Mouse (Mus musculus) cerebellum, postnatal 25 days (tissue): ENCODE data around the gene Htr5a.

ENCODE experiments used
- DNase-seq, 2 experiments: peaks; one replicate each; pipeline ENCODE4 v3.0.0; 2021; ENCODE audit warnings: mixed read lengths in 2 of 2

Htr5a gene

DNA sequence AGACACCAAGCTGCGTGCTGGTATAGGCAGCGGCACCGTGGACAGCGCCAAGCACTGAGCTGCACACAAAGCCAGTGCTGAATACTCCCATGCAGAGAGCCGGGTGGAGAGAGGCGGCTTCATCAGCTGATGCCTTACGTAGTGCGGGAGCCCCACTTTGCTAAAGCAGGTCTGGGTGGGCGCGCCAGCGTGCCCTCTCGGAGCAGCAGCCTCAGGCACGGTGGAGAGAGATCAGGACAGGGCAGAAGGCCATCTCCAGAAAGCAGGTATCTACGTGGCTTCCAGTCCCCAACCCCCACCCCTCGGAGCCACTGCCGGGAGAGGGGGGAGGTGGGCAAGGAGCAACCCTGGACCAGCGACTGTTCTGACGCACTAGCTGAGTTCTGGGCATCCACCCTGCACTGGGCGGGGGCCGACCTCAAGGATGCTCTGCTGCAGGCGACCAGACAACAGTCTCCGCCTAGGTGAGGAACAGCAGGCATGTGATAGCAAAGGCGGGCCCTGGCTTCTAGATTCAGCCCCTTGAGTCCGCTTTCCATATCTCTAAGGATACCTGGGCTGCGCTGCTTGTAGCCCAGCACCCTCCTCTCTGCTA is at the start of gene Htr5a:
Gene Htr5a, plus strand, starts transcription at position 449 of the 595 bp plus-strand sequence.
- DNase-seq: peak; percentile 44 to 53

GRCm38 (mm10) chr5:27792173-27792470 is 49.8 kb upstream of the Htr5a start:
- no peak for DNase-seq

GRCm38 (mm10) chr5:27792531-27793205 is 49.3 kb upstream of the Htr5a start:
- DNase-seq: no peak

GRCm38 (mm10) chr5:27793923-27794322 is 48.0 kb upstream of the Htr5a start:
- peak; percentile 83 to 86 for DNase-seq

GRCm38 (mm10) chr5:27814282-27814681 is 27.7 kb upstream of the Htr5a start:
- no peak for DNase-seq

DNA sequence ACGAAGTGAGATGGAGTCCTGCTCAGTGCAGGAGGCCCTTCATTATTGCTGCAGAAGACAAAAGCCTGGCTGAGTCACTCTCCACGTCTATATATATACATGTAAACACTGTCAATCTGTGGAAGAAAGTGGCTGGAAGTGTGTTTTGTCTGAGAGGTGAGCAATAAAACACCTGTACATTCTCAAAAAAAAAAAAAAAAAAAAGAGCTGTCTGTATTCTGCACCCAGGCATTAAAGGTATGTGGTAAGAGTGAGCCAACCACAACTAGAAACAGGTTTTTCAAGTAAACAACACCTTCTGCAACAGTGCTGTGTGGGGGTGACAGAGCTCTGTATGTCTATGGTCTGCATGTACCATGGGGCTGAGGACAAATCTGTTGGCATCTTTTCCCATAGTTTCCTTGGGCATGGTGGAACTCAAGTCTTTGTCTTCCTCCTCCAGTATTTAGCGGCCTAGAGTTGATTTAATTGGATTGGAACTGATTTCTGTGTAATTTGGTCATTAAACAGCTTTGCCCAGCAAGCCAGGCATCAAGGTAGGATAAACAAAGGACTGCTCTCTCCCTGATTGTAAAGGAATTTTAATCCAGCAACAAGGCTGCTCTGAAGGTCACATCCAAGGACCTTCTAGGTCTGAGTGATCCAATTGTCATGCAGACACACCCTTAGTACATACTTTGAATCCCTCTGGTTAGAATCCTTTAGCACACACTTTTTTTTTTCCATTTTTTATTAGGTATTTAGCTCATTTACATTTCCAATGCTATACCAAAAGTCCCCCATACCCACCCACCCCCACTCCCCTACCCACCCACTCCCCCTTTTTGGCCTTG is 22.9 kb upstream of the Htr5a start:
- DNase-seq: no peak

GRCm38 (mm10) chr5:27821161-27821560 is 20.8 kb upstream of the Htr5a start:
- DNase-seq: no peak

DNA sequence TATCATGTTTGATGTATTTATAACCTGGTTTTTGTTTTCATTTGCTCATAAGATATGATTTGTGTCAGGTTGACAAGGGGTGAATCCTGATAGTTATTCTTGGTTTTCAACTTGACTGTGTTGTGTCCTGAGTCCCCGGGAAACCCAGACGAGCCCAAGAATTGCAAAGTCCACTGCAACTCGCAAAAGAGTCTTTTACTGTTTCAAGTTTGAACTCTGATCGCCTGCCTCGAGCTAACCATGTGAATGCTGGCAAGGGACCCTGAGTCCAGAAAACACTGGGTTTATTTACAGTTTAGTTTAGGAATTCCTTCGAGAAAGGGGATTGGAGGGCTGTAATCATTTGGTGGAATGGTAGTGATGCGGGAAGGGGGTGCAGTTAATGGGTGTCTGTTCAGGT is 14.0 kb upstream of the Htr5a start:
- no peak for DNase-seq

DNA sequence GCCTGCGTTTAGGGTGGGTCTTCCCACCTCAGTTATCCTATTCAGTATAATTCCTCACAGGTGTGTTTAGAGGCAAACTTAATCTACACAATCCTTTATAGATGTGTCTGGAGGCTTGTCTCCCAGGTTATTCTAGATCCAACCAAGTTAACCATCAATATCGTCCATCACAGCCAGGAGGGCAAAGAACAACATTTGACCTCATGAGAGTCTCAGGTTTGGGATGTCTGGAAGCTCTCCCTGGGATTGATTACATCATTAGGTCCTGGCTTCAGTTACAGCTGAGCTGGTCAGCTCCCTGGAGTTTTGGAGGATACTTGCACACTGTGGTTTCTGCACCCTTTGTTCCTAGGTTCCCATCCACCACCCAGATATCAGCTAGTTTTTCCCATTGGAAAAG is 6.9 kb upstream of the Htr5a start:
- no peak for DNase-seq

GRCm38 (mm10) chr5:27838061-27838460 is 3.9 kb upstream of the Htr5a start:
- DNase-seq: no peak

DNA sequence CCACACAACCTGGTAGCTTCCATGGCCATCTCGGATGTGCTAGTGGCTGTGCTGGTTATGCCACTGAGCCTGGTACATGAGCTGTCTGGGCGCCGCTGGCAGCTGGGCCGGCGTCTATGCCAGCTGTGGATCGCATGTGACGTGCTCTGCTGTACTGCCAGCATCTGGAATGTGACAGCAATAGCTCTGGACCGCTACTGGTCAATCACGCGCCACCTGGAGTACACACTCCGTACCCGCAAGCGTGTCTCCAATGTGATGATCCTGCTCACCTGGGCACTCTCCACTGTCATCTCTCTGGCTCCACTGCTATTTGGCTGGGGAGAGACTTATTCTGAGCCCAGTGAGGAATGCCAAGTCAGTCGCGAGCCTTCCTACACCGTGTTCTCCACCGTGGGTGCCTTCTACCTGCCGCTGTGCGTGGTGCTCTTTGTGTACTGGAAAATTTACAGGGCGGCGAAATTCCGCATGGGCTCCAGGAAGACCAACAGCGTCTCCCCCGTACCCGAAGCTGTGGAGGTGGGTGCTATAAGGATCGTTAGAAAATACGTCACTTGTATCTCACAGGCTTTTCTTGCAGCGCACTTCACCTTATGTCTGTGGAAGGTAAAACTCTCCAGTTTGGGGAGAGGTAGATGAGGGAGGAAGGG is 847 bp downstream of the Htr5a start:
- DNase-seq: peak; percentile 13 to 27

DNA sequence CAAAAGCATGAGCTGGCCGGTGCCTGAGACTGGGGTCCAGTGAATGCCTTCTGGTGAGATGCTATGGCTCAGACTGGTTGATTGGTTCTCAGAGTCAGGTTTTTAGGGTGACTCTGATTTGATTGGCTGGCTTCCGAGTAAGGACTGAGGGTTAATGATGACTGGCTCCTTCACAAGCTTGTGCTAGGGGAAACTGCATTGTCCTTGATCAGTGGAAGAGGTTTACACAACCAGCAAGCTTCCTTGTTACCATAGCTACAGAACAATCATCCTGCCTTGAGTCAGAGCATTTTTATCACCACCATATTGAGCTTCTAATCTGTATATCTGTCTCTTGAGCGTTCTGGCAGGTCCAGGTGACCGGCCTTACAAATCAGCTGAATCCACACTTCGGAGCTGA is 5.0 kb downstream of the Htr5a start:
- no peak for DNase-seq

DNA sequence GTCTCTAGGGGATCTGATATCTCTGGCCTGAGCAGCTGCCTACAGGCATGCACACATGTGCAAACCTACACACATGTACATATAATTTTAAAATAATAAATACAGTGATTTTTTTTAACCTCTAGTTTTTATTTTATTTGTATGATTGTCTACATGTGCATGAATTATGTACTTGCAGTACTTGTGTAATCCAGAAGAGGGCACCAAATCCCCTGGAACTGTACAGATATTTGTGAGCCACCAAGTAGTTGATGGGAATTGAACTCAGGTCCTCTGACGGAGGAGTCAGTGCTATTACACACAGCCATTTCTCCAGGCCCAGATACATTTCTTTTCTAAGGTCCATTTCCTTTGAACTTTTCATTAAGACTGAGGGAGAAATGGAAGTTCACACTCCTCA is 12.3 kb downstream of the Htr5a start:
- peak in 1 of 2 experiments; percentile 13 for DNase-seq

DNA sequence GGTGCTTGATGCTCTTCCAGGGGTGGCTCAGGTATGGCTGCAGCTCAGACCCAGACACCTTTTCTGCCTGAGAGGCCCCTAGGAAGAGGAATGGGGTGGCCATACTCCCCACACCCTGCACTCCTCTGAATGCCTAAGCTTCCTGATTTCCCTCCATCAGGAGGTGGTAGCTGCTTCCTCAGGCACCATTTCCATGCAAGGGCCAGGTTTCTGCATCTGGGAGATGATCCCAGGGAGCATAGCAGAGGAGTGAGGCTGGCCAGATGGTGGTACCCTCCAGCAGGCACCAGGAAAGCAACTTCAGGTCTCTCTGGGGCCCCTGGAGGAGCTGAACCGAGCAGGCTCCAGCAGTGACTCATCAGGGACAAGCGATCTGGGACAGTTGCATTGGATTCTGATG is 13.8 kb downstream of the Htr5a start:
- no peak for DNase-seq

GRCm38 (mm10) chr5:27873240-27874082 is 31.5 kb downstream of the Htr5a start:
- peak; percentile 35 to 58 for DNase-seq

- no peak for DNase-seq
These were observed 32.3 kb downstream of the Htr5a start for GRCm38 (mm10) chr5:27874211-27874610.

GRCm38 (mm10) chr5:27875341-27876105 is 33.6 kb downstream of the Htr5a start:
- no peak for DNase-seq

- no peak for DNase-seq
These were observed 36.4 kb downstream of the Htr5a start for GRCm38 (mm10) chr5:27878356-27878755.

GRCm38 (mm10) chr5:27879726-27880125 is 37.8 kb downstream of the Htr5a start:
- DNase-seq: no peak

DNA sequence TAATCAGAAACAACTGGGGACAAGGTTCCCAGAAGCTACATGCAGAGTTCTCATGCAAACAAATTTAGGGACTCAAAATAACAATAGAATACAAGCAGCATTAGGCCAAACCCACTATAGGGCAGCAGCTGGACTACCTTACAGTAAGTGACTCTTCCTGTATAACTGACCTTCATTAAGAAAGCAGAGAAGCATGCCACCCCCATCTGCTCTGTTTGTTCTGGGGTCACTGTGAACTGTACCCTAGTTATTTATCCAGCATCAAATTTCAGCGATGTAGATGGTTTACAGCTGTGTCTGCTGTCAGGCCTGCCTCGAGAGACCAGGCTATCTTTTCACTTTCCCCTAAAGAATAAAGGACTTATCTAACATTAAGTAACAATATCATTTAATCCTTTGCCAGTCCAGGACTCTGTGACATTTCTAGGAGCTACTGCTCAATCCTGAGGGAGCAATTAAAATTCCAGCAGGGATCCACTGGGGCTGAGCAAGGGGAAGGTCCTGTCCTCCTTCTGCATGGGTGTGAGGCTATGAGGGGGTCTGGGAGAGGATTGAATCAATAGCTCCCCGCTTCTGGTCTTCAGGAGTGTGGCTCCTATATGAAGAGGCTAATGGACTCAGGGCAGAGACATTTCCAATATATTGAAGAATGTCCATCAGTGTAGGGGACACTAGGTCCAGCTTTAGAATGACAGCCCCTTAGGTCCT is 38.5 kb downstream of the Htr5a start:
- no peak for DNase-seq

GRCm38 (mm10) chr5:27881261-27881660 is 39.3 kb downstream of the Htr5a start:
- DNase-seq: no peak
